Mouse (Mus musculus): ENCODE data around the gene Ap1b1.
A peak's percentile ranks its signal among the peaks of the same experiment; 100 is the strongest.
"Not testable (repeated sequence)": the region's sequence is repeated elsewhere in the genome, so short reads cannot be mapped to it uniquely, and the experiment has no call there.

Ap1b1 gene

GRCm38 (mm10) chr11:5061413-5062139, 75.0 kb downstream of the Ap1b1 start:
- peak; percentile 64 to 77 for DNase-seq (ENCODE audit: low spot score in 2 of 2)

- DNase-seq (ENCODE audit: low spot score in 2 of 2): peak in 1 of 2 experiments; percentile 66
These were observed 75.7 kb downstream of the Ap1b1 start for GRCm38 (mm10) chr11:5062326-5062725.

- peak in 1 of 2 experiments; percentile 65 for DNase-seq (ENCODE audit: low spot score in 2 of 2)
These were observed 76.4 kb downstream of the Ap1b1 start for GRCm38 (mm10) chr11:5062860-5063505.

- peak in 1 of 2 experiments; percentile 68 for DNase-seq (ENCODE audit: low spot score in 2 of 2)
These were observed 77.1 kb downstream of the Ap1b1 start for GRCm38 (mm10) chr11:5063561-5064281.

GRCm38 (mm10) chr11:5064282-5065055, 77.8 kb downstream of the Ap1b1 start:
- no peak for DNase-seq (ENCODE audit: low spot score in 2 of 2)

- DNase-seq (ENCODE audit: low spot score in 2 of 2): peak; percentile 80 to 86
These were observed 78.6 kb downstream of the Ap1b1 start, which contains the start of gene Gas2l1 for GRCm38 (mm10) chr11:5065056-5065821. Gene Gas2l1, minus strand, starts transcription at chr11:5065327.

GRCm38 (mm10) chr11:5067063-5067462, 80.4 kb downstream of the Ap1b1 start:
- no peak for DNase-seq (ENCODE audit: low spot score in 2 of 2)

GRCm38 (mm10) chr11:5068126-5068971, 81.7 kb downstream of the Ap1b1 start:
- DNase-seq (ENCODE audit: low spot score in 2 of 2): no peak

- no peak for DNase-seq (ENCODE audit: low spot score in 2 of 2)
These were observed 88.3 kb downstream of the Ap1b1 start for GRCm38 (mm10) chr11:5074882-5075281.

GRCm38 (mm10) chr11:5075760-5076159, 89.1 kb downstream of the Ap1b1 start:
- no peak for DNase-seq (ENCODE audit: low spot score in 2 of 2)

- not testable (repeated sequence) for DNase-seq (ENCODE audit: low spot score in 2 of 2)
These were observed 90.2 kb downstream of the Ap1b1 start for GRCm38 (mm10) chr11:5076843-5077242.

- DNase-seq (ENCODE audit: low spot score in 2 of 2): no peak
These were observed 102.5 kb downstream of the Ap1b1 start for GRCm38 (mm10) chr11:5089147-5089546.

GRCm38 (mm10) chr11:5091706-5092105, 105.1 kb downstream of the Ap1b1 start:
- DNase-seq (ENCODE audit: low spot score in 2 of 2): no peak

Measured in spleen, postnatal 4 days (tissue).